Mouse (Mus musculus): Measurements from ENCODE around the gene Fam76a. TPM values are rescaled to one million over a fixed set of nuclear protein-coding genes. Genes with fewer than 3 reads are reported as not detected.

Fam76a gene
- 24.6 and 27.7 TPM in 2 replicates for polyA plus RNA-seq (2015; fragmentation: Nextera tagmentation; extraction: Ambion mirVana)

GRCm38 (mm10) chr4:132922558-132923008, at the start of gene Fam76a:
Gene Fam76a, minus strand, starts transcription at chr4:132922558.
- peak; percentile 97 for ATAC-seq (ENCODE audit: low read depth)
- Histone ChIP-seq H3K27ac (ENCODE audit: low read length) (peak within 1 kb of the TSS; percentile 99), H3K27me3 (ENCODE audit: control insufficient read depth, insufficient read depth, low read depth, low read length) (no peaks in the 10 kb centered on the region), H3K4me3 (ENCODE audit: low read depth, low read length) (peak within 1 kb of the TSS; percentile 90), H3K9me3 (replicated peaks; ENCODE audit: control insufficient read depth, low read length) (no peaks in the 10 kb centered on the region), H3K9ac (ENCODE audit: low read depth, low read length) (peak within 1 kb of the TSS; percentile 94), H3K4me1 (ENCODE audit: control insufficient read depth, low read depth, low read length) (peaks cover 17% of the 10 kb centered on the region), H3K36me3 (ENCODE audit: control insufficient read depth, insufficient read depth) (peaks cover 5% of the 10 kb centered on the region), H3K4me2 (ENCODE audit: low read depth, low read length) (peak within 1 kb of the TSS; percentile 82)
- WGBS (ENCODE audit: insufficient replicate concordance) = under 1% methylated on average over 53 of the region's 53 CpGs

GRCm38 (mm10) chr4:132972101-132972500, 49.7 kb upstream of the Fam76a start:
- H3K9me3 ChIP-seq (replicated peaks; ENCODE audit: control insufficient read depth, low read length) = no peaks in the 10 kb centered on the region
- H3K36me3 ChIP-seq (ENCODE audit: control insufficient read depth, insufficient read depth) = no peaks in the 10 kb centered on the region
- H3K4me3 ChIP-seq (ENCODE audit: low read depth, low read length) = no peak overlapping the region
- peaks cover 5% of the 10 kb centered on the region for H3K4me1 ChIP-seq (ENCODE audit: control insufficient read depth, low read depth, low read length)
- 31% methylated on average over 3 of the region's 3 CpGs for WGBS (ENCODE audit: insufficient replicate concordance)
- H3K4me2 ChIP-seq (ENCODE audit: low read depth, low read length) = no peak overlapping the region
- H3K27me3 ChIP-seq (ENCODE audit: control insufficient read depth, insufficient read depth, low read depth, low read length) = peaks cover 43% of the 10 kb centered on the region
- no peak for ATAC-seq (ENCODE audit: low read depth)
- no peak overlapping the region for H3K27ac ChIP-seq (ENCODE audit: low read length)
- H3K9ac ChIP-seq (ENCODE audit: low read depth, low read length) = no peak overlapping the region

DNA sequence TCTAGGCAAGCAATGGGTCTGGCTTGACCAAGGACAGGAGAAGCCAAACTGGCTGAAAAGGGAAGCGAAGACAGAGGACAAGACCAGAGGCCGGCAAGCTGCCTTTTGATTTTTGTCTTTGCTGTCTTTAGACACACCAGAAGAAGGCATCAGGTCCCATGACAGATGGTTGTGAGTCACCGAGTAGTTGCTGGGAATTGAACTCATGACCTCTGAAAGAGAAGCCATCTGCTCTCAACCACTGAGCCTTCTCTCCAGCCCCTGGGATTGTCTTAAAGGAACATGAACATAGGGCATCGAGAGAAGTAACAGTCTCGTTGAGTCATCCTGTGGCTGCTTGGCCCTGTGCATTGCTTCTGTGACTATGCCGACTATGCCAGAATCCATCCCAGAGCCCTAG, 49.2 kb upstream of the Fam76a start:
- H3K4me3 ChIP-seq (ENCODE audit: low read depth, low read length) = no peak overlapping the region
- H3K9me3 ChIP-seq (replicated peaks; ENCODE audit: control insufficient read depth, low read length) = no peaks in the 10 kb centered on the region
- peaks cover 5% of the 10 kb centered on the region for H3K4me1 ChIP-seq (ENCODE audit: control insufficient read depth, low read depth, low read length)
- WGBS (ENCODE audit: insufficient replicate concordance) = 45% methylated on average over 6 of the region's 6 CpGs
- ATAC-seq (ENCODE audit: low read depth) = no peak
- H3K27ac ChIP-seq (ENCODE audit: low read length) = no peak overlapping the region
- peaks cover 40% of the 10 kb centered on the region for H3K27me3 ChIP-seq (ENCODE audit: control insufficient read depth, insufficient read depth, low read depth, low read length)
- no peak overlapping the region for H3K4me2 ChIP-seq (ENCODE audit: low read depth, low read length)
- H3K9ac ChIP-seq (ENCODE audit: low read depth, low read length) = no peak overlapping the region
- no peaks in the 10 kb centered on the region for H3K36me3 ChIP-seq (ENCODE audit: control insufficient read depth, insufficient read depth)

GRCm38 (mm10) chr4:132968105-132968938, 46.0 kb upstream of the Fam76a start:
- Histone ChIP-seq H3K27ac (ENCODE audit: low read length) (no peak overlapping the region), H3K4me2 (ENCODE audit: low read depth, low read length) (no peak overlapping the region), H3K27me3 (ENCODE audit: control insufficient read depth, insufficient read depth, low read depth, low read length) (peaks cover 7% of the 10 kb centered on the region)

GRCm38 (mm10) chr4:132964473-132964872, 42.1 kb upstream of the Fam76a start:
- H3K36me3 ChIP-seq (ENCODE audit: control insufficient read depth, insufficient read depth) = no peaks in the 10 kb centered on the region
- H3K4me1 ChIP-seq (ENCODE audit: control insufficient read depth, low read depth, low read length) = peaks cover 18% of the 10 kb centered on the region
- ATAC-seq (ENCODE audit: low read depth) = no peak
- H3K9me3 ChIP-seq (replicated peaks; ENCODE audit: control insufficient read depth, low read length) = no peaks in the 10 kb centered on the region
- no peaks in the 10 kb centered on the region for H3K27me3 ChIP-seq (ENCODE audit: control insufficient read depth, insufficient read depth, low read depth, low read length)
- no peak overlapping the region for H3K4me2 ChIP-seq (ENCODE audit: low read depth, low read length)
- H3K27ac ChIP-seq (ENCODE audit: low read length) = no peak overlapping the region
- WGBS (ENCODE audit: insufficient replicate concordance) = 67% methylated on average over 5 of the region's 5 CpGs
- no peak overlapping the region for H3K9ac ChIP-seq (ENCODE audit: low read depth, low read length)
- H3K4me3 ChIP-seq (ENCODE audit: low read depth, low read length) = no peak overlapping the region

More at GRCm38 (mm10) chr4:132968105-132968938, 46.0 kb upstream of the Fam76a start:
- Histone ChIP-seq H3K36me3 (ENCODE audit: control insufficient read depth, insufficient read depth) (no peaks in the 10 kb centered on the region), H3K9me3 (replicated peaks; ENCODE audit: control insufficient read depth, low read length) (no peaks in the 10 kb centered on the region), H3K4me3 (ENCODE audit: low read depth, low read length) (no peak overlapping the region), H3K9ac (ENCODE audit: low read depth, low read length) (no peak overlapping the region), H3K4me1 (ENCODE audit: control insufficient read depth, low read depth, low read length) (no peaks in the 10 kb centered on the region; the same call in 1 of the 2 replicates)
- WGBS (ENCODE audit: insufficient replicate concordance) = 47% methylated on average over 6 of the region's 6 CpGs
- ATAC-seq (ENCODE audit: low read depth) = no peak

DNA sequence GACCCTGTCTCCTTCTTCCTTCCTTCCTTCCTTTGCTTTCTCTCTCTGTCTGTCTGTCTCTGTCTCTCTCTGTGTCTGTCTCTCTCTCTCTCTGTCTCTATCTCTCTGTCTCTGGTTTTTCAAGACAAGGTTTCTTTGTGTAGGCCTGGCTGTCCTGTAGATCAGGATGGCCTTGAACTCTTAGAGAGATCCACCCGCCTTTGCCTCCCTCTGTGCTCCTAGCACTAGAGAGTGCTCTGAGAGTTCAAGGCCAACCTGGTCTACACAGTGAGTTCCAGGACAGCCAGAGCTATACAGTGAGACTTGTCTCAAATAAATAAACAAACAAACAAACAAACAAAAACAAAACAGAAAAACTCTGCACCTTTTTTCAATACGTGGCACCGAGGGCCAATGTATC, 41.7 kb upstream of the Fam76a start:
- Histone ChIP-seq H3K27ac (ENCODE audit: low read length) (no peak overlapping the region), H3K4me2 (ENCODE audit: low read depth, low read length) (no peak overlapping the region), H3K27me3 (ENCODE audit: control insufficient read depth, insufficient read depth, low read depth, low read length) (no peaks in the 10 kb centered on the region), H3K4me3 (ENCODE audit: low read depth, low read length) (no peak overlapping the region), H3K36me3 (ENCODE audit: control insufficient read depth, insufficient read depth) (no peaks in the 10 kb centered on the region), H3K9ac (ENCODE audit: low read depth, low read length) (no peak overlapping the region), H3K4me1 (ENCODE audit: control insufficient read depth, low read depth, low read length) (peaks cover 20% of the 10 kb centered on the region), H3K9me3 (replicated peaks; ENCODE audit: control insufficient read depth, low read length) (no peaks in the 10 kb centered on the region)
- no peak for ATAC-seq (ENCODE audit: low read depth)
- WGBS (ENCODE audit: insufficient replicate concordance) = 53% methylated on average over 3 of the region's 3 CpGs

DNA sequence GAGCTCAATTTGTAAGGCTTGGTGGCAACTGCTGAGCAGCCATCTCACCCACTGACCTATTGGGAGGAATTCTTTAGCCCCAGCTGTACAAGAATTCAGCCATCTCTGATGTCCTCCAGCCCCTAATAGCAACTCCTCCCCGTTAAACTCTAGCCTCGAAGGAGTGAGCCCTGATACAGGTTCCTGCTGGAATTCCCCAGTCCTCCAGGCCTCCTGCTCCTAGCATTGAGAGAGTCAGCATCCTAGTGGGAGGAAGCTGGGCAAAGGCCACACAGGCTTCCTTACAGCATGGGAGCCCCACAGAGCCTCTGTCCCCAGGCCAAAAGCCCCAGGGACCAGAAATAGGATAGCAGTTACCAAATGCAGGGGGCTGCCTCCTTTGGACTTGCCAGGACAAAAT, 41.1 kb upstream of the Fam76a start:
- Histone ChIP-seq H3K27ac (ENCODE audit: low read length) (no peak overlapping the region), H3K9ac (ENCODE audit: low read depth, low read length) (no peak overlapping the region), H3K4me1 (ENCODE audit: control insufficient read depth, low read depth, low read length) (peaks cover 20% of the 10 kb centered on the region), H3K9me3 (replicated peaks; ENCODE audit: control insufficient read depth, low read length) (no peaks in the 10 kb centered on the region), H3K27me3 (ENCODE audit: control insufficient read depth, insufficient read depth, low read depth, low read length) (no peaks in the 10 kb centered on the region), H3K4me2 (ENCODE audit: low read depth, low read length) (no peak overlapping the region), H3K4me3 (ENCODE audit: low read depth, low read length) (no peak overlapping the region), H3K36me3 (ENCODE audit: control insufficient read depth, insufficient read depth) (no peaks in the 10 kb centered on the region)
- no peak for ATAC-seq (ENCODE audit: low read depth)
- WGBS (ENCODE audit: insufficient replicate concordance) = 49% methylated on average over 2 of the region's 2 CpGs

GRCm38 (mm10) chr4:132962628-132963027, 40.3 kb upstream of the Fam76a start:
- WGBS (ENCODE audit: insufficient replicate concordance) = 40% methylated on average over 4 of the region's 4 CpGs
- H3K36me3 ChIP-seq (ENCODE audit: control insufficient read depth, insufficient read depth) = no peaks in the 10 kb centered on the region
- H3K4me3 ChIP-seq (ENCODE audit: low read depth, low read length) = no peak overlapping the region
- H3K27ac ChIP-seq (ENCODE audit: low read length) = no peak overlapping the region
- peaks cover 20% of the 10 kb centered on the region for H3K4me1 ChIP-seq (ENCODE audit: control insufficient read depth, low read depth, low read length)
- H3K4me2 ChIP-seq (ENCODE audit: low read depth, low read length) = no peak overlapping the region
- H3K9me3 ChIP-seq (replicated peaks; ENCODE audit: control insufficient read depth, low read length) = no peaks in the 10 kb centered on the region
- H3K9ac ChIP-seq (ENCODE audit: low read depth, low read length) = no peak overlapping the region
- no peak for ATAC-seq (ENCODE audit: low read depth)
- no peaks in the 10 kb centered on the region for H3K27me3 ChIP-seq (ENCODE audit: control insufficient read depth, insufficient read depth, low read depth, low read length)

DNA sequence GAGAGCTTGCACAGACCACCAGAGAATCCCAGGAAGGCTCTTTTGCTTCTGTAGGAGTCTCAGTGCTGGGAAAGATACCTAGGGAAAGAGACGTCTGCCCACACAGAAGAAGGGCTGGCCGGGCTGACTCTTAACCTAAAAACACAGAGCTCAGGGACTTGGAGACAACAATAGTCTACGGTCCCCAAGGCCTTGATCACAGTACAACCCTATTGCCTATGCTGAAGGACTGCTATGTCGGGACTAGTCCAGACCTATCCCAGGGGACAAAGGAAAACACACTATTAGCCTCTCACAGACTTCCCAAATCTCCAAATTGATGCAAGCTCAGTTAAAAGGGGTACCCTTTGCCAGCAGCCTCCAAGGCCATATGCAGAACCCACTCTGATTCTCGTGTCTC, 39.5 kb upstream of the Fam76a start:
- no peak overlapping the region for H3K4me3 ChIP-seq (ENCODE audit: low read depth, low read length)
- H3K9me3 ChIP-seq (replicated peaks; ENCODE audit: control insufficient read depth, low read length) = no peaks in the 10 kb centered on the region
- no peaks in the 10 kb centered on the region for H3K27me3 ChIP-seq (ENCODE audit: control insufficient read depth, insufficient read depth, low read depth, low read length)
- ATAC-seq (ENCODE audit: low read depth) = no peak
- 53% methylated on average over 5 of the region's 5 CpGs for WGBS (ENCODE audit: insufficient replicate concordance)
- peaks cover 20% of the 10 kb centered on the region for H3K4me1 ChIP-seq (ENCODE audit: control insufficient read depth, low read depth, low read length)
- no peak overlapping the region for H3K9ac ChIP-seq (ENCODE audit: low read depth, low read length)
- no peak overlapping the region for H3K27ac ChIP-seq (ENCODE audit: low read length)
- no peak overlapping the region for H3K4me2 ChIP-seq (ENCODE audit: low read depth, low read length)
- H3K36me3 ChIP-seq (ENCODE audit: control insufficient read depth, insufficient read depth) = no peaks in the 10 kb centered on the region
